Mouse (Mus musculus) neural tube, embryonic 11.5 days (tissue): ENCODE measurements around the gene Rbm8a. TPM values are rescaled to one million over a fixed set of nuclear protein-coding genes. Genes with fewer than 3 reads are reported as not detected.
A peak's percentile ranks its signal among the peaks of the same experiment; 100 is the strongest.

Source experiments
- ATAC-seq: fragments of 200-750 bp; cut with Nextera tagmentation; 2 replicates; pipeline ENCODE4 v1.8.0; 2017; ENCODE audit warnings: moderate number of reproducible peaks, mild to moderate bottlenecking, moderate TSS enrichment, moderate library complexity; ENCODE audit not compliant: insufficient read depth, low FRiP score, low TSS enrichment
- DNase-seq: peaks from one replicate; pipeline ENCODE4 v3.0.0-alpha.2; 2015; ENCODE audit warnings: low spot score
- H3K27ac ChIP-seq: fragments of 300-500 bp; sonication (generic); 2 replicates; pipeline ENCODE4 v1.5.1; 2014; ENCODE audit warnings: low read depth, mild to moderate bottlenecking, low read length
- H3K27me3 ChIP-seq: fragments of 300-500 bp; sonication (generic); 2 replicates; pipeline ENCODE4 v1.6.1; 2014; ENCODE audit warnings: mild to moderate bottlenecking, low read length, mixed read lengths; ENCODE audit not compliant: control insufficient read depth, insufficient read depth
- H3K36me3 ChIP-seq: fragments of 300-500 bp; sonication (generic); 2 replicates; pipeline ENCODE4 v1.6.1; 2014; ENCODE audit warnings: mild to moderate bottlenecking, low read length, moderate library complexity, mixed read lengths; ENCODE audit not compliant: control insufficient read depth, insufficient read depth
- H3K4me1 ChIP-seq: fragments of 300-500 bp; sonication (generic); 2 replicates; pipeline ENCODE4 v1.6.1; 2014; ENCODE audit warnings: low read length, mixed read lengths; ENCODE audit not compliant: control insufficient read depth, insufficient read depth
- H3K4me2 ChIP-seq: fragments of 300-500 bp; sonication (generic); 2 replicates; pipeline ENCODE4 v1.6.1; 2014; ENCODE audit warnings: low read depth, mild to moderate bottlenecking, moderate library complexity
- H3K4me3 ChIP-seq: fragments of 300-500 bp; sonication (generic); 2 replicates; pipeline ENCODE4 v1.5.1; 2014; ENCODE audit warnings: low read depth, low read length
- H3K9ac ChIP-seq: fragments of 300-500 bp; sonication (generic); 2 replicates; pipeline ENCODE4 v1.6.1; 2014; ENCODE audit warnings: mild to moderate bottlenecking, low read length
- H3K9me3 ChIP-seq: fragments of 300-500 bp; sonication (generic); 2 replicates; pipeline ENCODE4 v1.6.1; 2016; ENCODE audit warnings: low read length; ENCODE audit not compliant: control insufficient read depth
- WGBS: fragments of 180-500 bp; shearing (Covaris S2); extraction: QIAGEN DNeasy Blood & Tissue Kit; methylation state at CpG from one replicate; pipeline ENCODE4 v1.1.7; 2014; 5-methylcytosine and 5-hydroxymethylcytosine counted together
- polyA plus RNA-seq: library from polyadenylated mRNA; unstranded; fragments of >200 nt; fragmentation: Nextera tagmentation; extraction: Ambion mirVana; gene quantifications from 2 replicates; pipeline ENCODE4 v1.2.1, GENCODE M21; 2014

The Rbm8a gene
- polyA plus RNA-seq, 1 experiment from 2014 or later, result 188 TPM

GRCm38 (mm10) chr3:96595661-96596060, 34.1 kb upstream of the Rbm8a start:
- Histone ChIP-seq H3K9ac (no peak overlapping the region), H3K36me3 (no peaks in the 10 kb centered on the region), H3K4me2 (no peak overlapping the region; the same call in 1 of the 2 replicates), H3K9me3 (no peaks in the 10 kb centered on the region), H3K4me1 (peaks cover 23% of the 10 kb centered on the region), H3K27me3 (peaks cover 6% of the 10 kb centered on the region), H3K27ac (no peak overlapping the region), H3K4me3 (no peak overlapping the region)
- no peak for DNase-seq
- ATAC-seq, result no peak
- 18% methylated on average over 6 of the region's 6 CpGs for WGBS

GRCm38 (mm10) chr3:96596228-96596707, 33.5 kb upstream of the Rbm8a start, which contains the start of gene Ankrd34a:
Gene Ankrd34a (plus strand): TSS chr3:96596636.
- peaks cover 23% of the 10 kb centered on the region for H3K4me1 ChIP-seq
- no peak for ATAC-seq
- peak within 1 kb of the TSS; percentile 98 for H3K4me2 ChIP-seq
- peak within 1 kb of the TSS; percentile 52 for H3K9ac ChIP-seq
- H3K27me3 ChIP-seq, result peaks cover 6% of the 10 kb centered on the region
- H3K36me3 ChIP-seq, result no peaks in the 10 kb centered on the region
- no peak for DNase-seq
- no peak within 1 kb of the TSS for H3K27ac ChIP-seq
- no peaks in the 10 kb centered on the region for H3K9me3 ChIP-seq
- 1% methylated on average over 16 of the region's 23 CpGs for WGBS
- H3K4me3 ChIP-seq, result peak within 1 kb of the TSS; percentile 51

- Histone ChIP-seq H3K9me3 (no peaks in the 10 kb centered on the region), H3K9ac (peak overlapping the region; percentile 52), H3K4me1 (peaks cover 24% of the 10 kb centered on the region), H3K27me3 (peaks cover 6% of the 10 kb centered on the region), H3K27ac (no peak overlapping the region), H3K4me2 (peak overlapping the region; percentile 98), H3K36me3 (no peaks in the 10 kb centered on the region), H3K4me3 (peak overlapping the region; percentile 51)
- WGBS, result 4% methylated on average over 9 of the region's 12 CpGs
- no peak for DNase-seq
- ATAC-seq, result no peak
Observed at GRCm38 (mm10) chr3:96596855-96597254, 32.9 kb upstream of the Rbm8a start.

- Histone ChIP-seq H3K4me1 (peaks cover 30% of the 10 kb centered on the region), H3K4me2 (peak overlapping the region; percentile 98), H3K9ac (peak overlapping the region; percentile 52), H3K36me3 (no peaks in the 10 kb centered on the region), H3K27me3 (peaks cover 6% of the 10 kb centered on the region), H3K4me3 (peak overlapping the region; percentile 51), H3K27ac (no peak overlapping the region), H3K9me3 (no peaks in the 10 kb centered on the region)
- under 1% methylated on average over 40 of the region's 40 CpGs for WGBS
- ATAC-seq (no peak), DNase-seq (peak; percentile 71)
Observed at GRCm38 (mm10) chr3:96597435-96597891, 32.3 kb upstream of the Rbm8a start.

GRCm38 (mm10) chr3:96598156-96599068, 31.3 kb upstream of the Rbm8a start:
- H3K9ac ChIP-seq, result peak overlapping the region; percentile 52
- H3K36me3 ChIP-seq, result no peaks in the 10 kb centered on the region
- no peaks in the 10 kb centered on the region for H3K9me3 ChIP-seq
- H3K27me3 ChIP-seq, result peaks cover 6% of the 10 kb centered on the region
- H3K4me2 ChIP-seq, result peak overlapping the region; percentile 98
- DNase-seq (peak; percentile 86), ATAC-seq (no peak)
- peak overlapping the region; percentile 42; the same call in 1 of the 2 replicates for H3K27ac ChIP-seq
- WGBS, result under 1% methylated on average over 54 of the region's 54 CpGs
- H3K4me1 ChIP-seq, result peaks cover 39% of the 10 kb centered on the region
- peak overlapping the region; percentile 51 for H3K4me3 ChIP-seq

GRCm38 (mm10) chr3:96599069-96599393, 30.7 kb upstream of the Rbm8a start:
- 37% methylated on average over 8 of the region's 8 CpGs for WGBS
- no peaks in the 10 kb centered on the region for H3K36me3 ChIP-seq
- H3K27ac ChIP-seq, result no peak overlapping the region
- no peaks in the 10 kb centered on the region for H3K9me3 ChIP-seq
- DNase-seq, result no peak
- no peak for ATAC-seq
- 0 out of 2 replicates have a peak overlapping the region, but pooled peaks have one; percentile 14 for H3K9ac ChIP-seq
- H3K4me3 ChIP-seq, result peak overlapping the region; percentile 51
- H3K4me1 ChIP-seq, result peaks cover 39% of the 10 kb centered on the region
- H3K4me2 ChIP-seq, result peak overlapping the region; percentile 98
- H3K27me3 ChIP-seq, result peaks cover 6% of the 10 kb centered on the region

GRCm38 (mm10) chr3:96599411-96599810, 30.3 kb upstream of the Rbm8a start:
- WGBS, result 64% methylated on average over 3 of the region's 3 CpGs
- DNase-seq, result no peak
- H3K9ac ChIP-seq, result no peak overlapping the region
- H3K4me3 ChIP-seq, result no peak overlapping the region; the same call in 1 of the 2 replicates
- H3K36me3 ChIP-seq, result no peaks in the 10 kb centered on the region
- H3K27ac ChIP-seq, result no peak overlapping the region
- H3K27me3 ChIP-seq, result peaks cover 6% of the 10 kb centered on the region
- no peak for ATAC-seq
- H3K4me1 ChIP-seq, result peaks cover 39% of the 10 kb centered on the region
- no peaks in the 10 kb centered on the region for H3K9me3 ChIP-seq
- H3K4me2 ChIP-seq, result peak overlapping the region; percentile 98

GRCm38 (mm10) chr3:96600639-96601250, 29.0 kb upstream of the Rbm8a start, which contains the start of gene Lix1l:
Gene Lix1l (plus strand): TSS chr3:96601149.
- Histone ChIP-seq H3K36me3 (no peaks in the 10 kb centered on the region), H3K9ac (peak within 1 kb of the TSS; percentile 89), H3K4me3 (peak within 1 kb of the TSS; percentile 86), H3K4me2 (peak within 1 kb of the TSS; percentile 67), H3K4me1 (peaks cover 39% of the 10 kb centered on the region), H3K27ac (peak within 1 kb of the TSS; percentile 82), H3K9me3 (no peaks in the 10 kb centered on the region), H3K27me3 (peaks cover 6% of the 10 kb centered on the region)
- DNase-seq (peak; percentile 94), ATAC-seq (peak; percentile 92)
- under 1% methylated on average over 27 of the region's 27 CpGs for WGBS
